Mouse (Mus musculus) cerebellum, postnatal 4 days (tissue): ENCODE results near the gene Dst.

ENCODE experiments used
- DNase-seq, 2 experiments: peaks; one replicate each; pipeline ENCODE4 v3.0.0; 2022; ENCODE audit warnings: low spot score in 2 of 2, mixed read lengths in 1 of 2

Dst gene

DNA sequence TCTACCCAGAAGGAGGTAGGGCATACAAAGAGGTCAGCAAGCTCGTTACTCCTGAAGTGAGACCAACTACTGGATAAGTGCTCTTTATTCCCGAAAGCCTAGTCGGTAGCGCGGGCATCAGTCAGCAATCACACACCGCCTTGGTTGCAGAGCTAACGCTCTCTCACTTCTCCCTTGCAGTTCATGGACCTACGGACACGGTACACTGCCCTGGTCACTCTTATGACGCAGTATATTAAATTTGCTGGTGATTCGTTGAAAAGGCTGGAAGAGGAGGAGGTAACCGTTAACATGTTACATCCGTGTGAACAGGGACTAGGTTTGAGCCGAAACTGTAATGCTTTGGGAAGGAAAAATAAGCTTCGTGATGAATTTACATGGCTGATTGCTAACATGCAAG is 266.5 kb downstream of the Dst start:
- DNase-seq = no peak

DNA sequence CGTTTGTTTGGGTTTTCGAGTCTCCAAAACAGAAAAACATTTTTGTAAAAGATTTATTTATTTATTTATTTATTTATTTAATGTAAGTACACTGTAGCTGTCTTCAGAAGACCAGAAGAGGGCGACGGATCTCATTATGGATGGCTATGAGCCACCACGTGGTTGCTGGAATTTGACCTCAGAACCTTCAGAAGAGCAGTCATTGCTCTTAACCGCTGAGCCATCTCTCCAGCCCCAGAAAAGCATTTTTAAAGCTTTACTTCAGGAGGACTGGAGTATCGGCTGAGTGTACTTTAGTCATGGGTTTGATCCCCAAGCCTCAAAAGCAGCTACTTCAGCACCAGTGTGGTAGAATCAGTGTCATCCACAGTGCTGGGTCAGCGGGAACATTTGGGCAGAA is 266.9 kb downstream of the Dst start:
- DNase-seq = no peak

DNA sequence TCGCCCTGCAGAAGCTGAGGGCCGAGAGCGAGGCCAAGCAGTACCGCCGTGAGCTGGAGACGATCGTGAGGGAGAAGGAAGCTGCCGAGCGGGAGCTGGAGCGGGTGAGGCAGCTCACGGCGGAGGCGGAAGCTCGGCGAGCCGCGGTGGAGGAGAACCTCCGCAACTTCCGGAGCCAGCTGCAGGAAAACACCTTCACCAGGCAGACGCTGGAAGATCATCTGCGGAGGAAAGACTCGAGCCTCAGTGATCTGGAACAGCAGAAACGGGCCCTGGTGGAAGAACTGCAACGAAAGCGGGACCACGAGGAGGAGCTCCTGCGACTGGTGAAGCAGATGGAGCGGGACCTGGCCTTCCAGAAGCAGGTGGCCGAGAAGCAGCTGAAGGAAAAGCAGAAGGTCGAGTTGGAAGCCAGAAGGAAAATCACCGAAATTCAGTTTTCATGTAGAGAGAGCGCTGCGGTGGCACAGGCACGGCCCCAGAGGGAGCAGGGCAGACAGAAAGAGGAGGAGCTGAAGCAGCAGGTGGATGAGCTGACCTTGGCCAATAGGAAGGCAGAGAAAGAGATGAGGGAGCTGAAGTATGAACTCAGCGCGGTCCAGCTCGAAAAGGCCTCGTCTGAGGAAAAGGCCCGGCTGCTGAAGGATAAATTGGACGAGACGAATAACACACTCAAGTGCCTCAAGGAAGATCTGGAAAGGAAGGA is 270.1 kb downstream of the Dst start:
- no peak for DNase-seq

DNA sequence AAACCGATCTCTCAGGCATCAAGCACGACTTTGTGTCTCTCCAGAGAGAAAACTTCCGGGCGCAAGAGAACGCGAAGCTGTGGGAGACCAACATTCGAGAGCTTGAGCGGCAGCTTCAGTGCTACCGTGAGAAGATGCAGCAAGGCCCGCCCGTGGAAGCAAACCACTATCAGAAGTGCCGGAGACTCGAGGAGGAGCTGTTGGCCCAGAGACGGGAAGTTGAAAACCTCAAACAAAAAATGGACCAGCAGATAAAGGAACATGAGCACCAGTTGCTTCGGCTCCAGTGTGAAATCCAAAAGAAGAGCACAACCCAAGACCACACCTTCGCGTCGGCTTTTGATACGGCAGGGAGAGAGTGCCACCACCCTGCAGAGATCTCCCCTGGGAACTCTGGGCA is 271.7 kb downstream of the Dst start:
- no peak for DNase-seq

DNA sequence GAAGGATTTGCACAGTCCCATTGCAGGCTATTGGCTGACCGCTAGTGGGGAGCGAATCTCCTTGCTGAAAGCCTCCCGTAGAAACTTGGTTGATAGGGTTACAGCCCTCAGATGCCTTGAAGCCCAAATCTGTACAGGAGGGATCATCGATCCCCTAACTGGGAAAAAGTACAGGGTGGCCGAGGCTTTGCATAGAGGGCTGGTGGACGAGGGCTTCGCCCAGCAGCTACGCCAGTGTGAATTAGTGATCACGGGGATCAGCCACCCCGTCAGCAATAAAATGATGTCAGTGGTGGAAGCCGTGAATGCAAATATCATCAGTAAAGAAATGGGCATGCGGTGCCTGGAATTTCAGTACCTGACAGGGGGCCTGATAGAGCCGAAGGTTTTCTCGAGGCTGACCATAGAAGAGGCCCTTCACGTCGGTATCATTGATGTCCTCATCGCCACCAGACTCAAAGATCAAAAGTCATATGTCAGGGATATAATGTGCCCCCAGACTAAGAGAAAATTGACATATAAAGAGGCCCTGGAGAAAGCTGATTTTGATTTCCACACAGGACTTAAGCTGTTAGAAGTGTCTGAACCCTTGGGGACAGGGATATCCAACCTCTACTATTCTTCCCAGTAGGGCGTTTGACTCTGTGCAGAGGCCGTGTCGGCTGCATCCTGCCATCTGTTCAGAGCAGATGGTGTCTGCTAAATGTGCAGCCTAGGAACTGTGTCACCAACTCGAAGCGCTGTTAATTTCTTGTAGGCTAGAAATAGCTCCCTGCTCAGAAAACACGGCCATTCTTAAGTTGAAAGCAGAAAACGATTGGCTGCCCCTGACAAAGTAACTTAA is 274.6 kb downstream of the Dst start:
- peak in 1 of 2 experiments; percentile 55 for DNase-seq

DNA sequence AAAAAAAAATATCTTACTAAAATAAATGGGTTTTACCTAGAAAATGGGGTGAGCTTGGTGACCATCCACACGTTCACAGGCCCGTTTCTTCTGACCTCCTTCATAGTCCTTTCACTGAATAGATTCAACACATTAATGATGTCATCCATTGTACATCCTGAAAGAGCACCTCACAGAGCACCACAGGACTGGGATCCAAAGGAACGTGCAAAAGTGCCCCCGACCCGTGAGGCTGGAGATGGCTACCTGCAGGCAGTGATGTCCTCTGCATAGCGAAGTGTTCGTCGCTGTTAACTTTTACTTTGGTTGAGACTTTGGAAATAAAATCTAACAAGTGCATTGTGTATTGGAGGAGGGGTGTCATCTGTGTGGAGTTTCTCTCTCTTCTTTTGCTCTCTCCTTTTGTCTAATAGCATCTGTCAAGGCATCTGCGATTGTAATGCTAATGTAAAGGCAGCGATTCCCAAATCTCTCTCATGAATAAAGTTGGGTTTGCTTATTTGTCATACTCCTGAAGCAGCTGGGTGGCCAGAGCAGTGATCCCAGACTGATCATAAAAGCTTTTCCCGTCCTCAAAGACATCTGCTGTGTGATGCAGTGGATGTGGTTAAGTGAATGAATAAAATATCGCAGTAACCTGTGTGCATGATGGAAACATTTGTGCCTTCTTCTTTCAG is 275.4 kb downstream of the Dst start:
- DNase-seq = no peak

DNA sequence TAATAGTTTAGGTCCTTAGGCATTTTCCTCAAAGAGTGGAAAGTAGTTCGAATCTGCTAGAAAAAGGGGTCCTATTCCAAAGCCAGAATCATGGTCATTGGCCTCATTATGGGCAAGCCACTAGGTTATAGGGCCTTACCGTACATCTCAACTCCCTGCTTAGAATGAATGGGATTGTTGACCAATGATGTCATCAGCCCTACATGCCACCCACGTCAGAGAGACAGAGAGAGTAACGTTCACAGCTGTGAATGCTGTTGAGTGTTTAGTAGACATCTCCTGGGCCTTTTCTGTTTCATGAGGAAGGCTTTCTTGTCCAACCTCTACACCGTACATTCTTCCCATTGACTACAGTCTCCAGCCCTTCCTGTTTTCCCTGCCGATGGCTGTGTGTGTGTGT is 276.2 kb downstream of the Dst start:
- no peak for DNase-seq

DNA sequence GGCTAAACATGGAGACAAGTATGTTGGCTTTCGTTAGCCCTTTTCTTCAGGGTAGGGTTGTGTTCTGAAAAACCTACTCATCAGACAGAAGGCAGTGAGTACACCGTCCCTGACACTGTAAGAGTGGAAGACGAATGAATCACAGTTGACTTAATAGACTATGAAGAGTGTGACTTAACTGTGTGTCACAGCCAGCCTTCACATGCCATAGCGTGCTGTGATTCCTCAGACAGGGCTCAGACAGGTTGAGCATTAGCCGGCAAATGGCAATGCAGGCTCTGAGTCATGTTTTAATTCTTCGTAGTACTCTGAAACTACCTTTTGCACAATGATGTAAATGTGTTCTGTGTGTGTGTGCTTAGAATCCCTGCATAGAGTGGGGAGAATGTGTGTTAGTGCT is 278.0 kb downstream of the Dst start:
- no peak for DNase-seq

DNA sequence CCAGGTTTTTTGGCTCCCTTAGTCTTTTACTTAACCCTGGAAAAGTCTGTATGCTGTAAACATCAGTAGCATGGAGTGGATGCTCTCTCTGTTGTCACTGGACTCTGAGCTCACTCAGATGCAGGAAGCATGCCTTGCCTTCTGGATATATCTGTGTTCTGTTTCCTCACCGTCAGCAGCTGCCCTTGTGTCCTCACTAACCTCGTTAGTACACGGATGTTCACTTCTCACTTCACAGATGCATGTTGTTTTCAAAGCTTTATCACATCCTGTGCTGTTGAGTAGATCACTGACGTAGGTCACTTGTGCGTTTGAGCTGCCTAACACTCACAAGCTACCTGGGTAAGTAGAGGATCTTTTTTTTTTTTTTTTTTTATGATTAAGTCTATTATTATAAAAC is 279.5 kb downstream of the Dst start:
- no peak for DNase-seq

DNA sequence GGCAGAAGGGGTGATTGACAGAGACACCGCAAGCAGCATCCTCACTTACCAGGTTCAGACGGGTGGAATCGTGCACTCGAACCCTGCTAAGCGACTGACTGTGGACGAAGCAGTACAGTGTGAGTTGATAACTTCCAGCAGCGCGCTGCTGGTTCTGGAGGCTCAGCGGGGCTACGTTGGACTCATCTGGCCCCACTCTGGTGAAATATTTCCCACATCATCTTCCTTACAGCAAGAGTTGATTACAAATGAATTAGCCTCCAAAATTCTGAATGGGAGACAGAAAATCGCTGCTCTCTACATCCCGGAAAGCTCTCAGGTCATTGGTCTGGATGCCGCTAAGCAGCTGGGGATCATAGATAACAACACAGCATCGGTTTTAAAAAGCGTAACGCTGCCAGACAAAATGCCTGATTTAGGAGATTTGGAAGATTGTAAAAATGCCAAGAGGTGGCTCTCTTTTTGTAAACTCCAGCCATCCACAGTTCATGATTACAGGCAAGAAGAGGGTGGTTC is 280.8 kb downstream of the Dst start:
- DNase-seq = no peak

DNA sequence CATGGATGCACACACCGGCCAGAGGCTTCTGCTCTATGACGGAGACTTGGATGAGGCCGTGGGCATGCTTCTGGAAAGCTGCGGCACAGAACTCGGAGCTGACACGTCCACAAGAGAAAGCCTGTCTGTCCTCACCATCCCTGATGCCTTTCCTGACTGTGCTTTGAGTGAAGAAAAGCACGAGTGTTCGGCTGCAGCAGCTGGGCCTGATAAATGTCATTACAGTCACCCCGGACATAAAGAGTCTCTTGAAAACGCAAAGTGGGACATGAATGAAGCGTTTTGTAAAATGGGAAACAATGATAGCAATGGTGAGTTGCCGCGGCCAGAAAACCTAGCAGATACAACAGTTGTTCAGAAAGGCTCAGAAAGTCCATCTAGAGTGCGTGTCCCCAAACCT is 281.3 kb downstream of the Dst start:
- no peak for DNase-seq

DNA sequence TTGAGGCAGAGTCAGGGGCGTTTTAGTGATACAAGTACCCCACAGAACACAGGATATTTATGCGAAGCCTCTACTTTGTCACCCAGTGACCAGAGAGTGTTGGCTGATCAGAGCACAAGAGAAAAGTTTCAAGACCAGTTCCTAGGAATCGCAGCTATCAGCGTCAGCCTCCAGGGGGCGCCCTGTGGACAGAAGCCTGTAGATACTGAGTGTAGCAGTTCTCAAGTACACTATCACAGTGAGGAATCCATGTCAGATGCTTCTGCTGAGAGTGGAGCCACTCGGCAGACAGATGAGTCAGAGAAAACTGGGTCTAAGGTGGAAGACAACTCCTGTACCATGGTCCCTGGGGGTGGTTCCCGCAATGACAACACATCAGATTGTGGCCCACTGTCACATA is 281.9 kb downstream of the Dst start:
- peak; percentile 39 to 50 for DNase-seq

DNA sequence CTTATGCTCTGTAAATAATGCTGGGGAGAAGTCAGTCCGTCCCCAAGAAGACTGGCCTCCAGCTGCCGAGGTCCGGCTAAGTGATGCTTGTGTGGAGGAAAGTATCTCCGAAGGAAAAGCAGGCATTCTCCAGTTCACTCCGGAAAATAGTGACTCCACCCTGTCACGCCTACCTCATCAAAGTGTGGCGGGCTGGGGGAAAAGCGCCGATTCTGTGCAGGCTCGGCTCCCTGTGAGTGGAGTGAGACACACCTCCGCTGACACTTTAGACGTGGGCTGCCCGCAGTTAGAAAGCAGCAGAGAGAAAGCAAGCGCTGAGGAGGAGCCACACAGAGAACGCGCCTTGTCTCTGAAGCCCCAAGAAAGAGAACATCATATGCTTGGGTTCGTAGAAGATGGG is 284.1 kb downstream of the Dst start:
- no peak for DNase-seq

DNA sequence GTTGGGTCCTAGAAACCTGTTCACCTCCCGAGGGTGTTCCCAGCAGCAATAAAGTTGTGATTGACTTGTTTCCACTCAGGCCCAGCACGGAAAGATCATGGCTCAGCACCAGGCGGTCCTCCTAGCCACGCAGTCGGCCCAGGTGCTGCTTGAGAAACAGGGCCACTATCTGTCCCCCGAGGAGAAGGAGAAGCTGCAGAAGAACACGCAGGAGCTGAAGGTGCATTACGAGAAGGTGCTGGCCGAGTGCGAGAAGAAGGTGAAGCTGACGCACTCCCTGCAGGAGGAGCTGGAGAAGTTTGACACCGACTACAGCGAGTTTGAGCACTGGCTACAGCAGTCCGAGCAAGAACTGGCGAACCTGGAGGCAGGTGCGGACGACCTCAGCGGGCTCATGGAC is 292.8 kb downstream of the Dst start:
- DNase-seq = no peak

DNA sequence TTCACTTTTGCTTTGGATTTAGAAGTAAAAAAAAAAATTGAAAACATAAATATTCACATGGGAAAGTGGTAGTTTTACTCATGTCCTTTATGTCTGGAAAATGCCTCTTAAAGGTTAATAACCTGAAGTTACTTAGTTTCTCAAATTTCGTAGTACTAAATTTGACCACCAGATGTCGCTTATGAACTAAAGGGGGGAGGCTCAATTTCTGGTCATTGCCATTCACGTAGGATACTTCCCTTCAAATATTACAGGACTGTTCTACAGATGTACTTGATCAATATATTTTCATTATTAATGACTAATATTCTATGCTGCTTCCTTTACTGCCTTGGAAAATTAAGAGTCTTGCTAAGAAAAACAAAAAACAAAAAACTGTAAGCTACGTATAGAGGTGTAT is 293.5 kb downstream of the Dst start:
- no peak for DNase-seq

DNA sequence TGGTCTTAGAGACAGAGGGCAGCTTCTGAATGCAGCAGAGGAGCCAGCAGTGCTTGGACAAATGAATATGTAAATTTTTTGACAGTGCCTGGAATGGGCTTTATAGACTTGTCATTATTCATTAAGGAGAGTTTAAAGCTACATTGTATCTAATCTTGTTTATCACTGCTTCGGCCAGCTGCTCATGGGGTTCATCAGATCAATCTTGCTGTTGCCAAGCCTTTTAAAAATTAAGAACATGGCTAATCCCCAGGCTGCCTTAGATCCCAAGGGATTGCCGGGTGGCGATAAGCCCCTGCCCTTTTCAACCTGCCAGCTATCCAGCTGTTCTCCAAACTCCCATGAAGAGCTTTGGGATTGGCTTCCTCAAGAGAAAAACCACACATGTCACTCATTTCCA is 303.7 kb downstream of the Dst start:
- no peak for DNase-seq

DNA sequence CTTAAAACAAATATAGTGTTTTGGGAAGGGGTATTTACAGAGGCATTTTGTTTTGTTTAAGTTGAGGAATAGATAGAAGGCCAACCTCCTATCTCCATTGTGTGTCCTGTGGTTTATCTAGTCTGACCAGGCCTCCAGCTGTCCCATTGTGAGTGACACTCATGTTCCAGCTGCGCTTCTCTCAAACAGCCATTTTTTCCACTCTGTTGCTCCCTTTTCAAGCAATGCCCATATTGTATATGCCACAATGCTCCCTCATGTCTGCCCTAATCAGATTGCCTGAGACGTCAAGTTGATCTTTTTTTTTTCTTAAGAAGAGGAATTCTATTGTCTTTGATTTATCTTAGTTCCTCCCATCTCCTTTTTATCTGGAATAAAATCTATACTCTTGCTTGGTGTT is 308.4 kb downstream of the Dst start:
- DNase-seq = no peak

DNA sequence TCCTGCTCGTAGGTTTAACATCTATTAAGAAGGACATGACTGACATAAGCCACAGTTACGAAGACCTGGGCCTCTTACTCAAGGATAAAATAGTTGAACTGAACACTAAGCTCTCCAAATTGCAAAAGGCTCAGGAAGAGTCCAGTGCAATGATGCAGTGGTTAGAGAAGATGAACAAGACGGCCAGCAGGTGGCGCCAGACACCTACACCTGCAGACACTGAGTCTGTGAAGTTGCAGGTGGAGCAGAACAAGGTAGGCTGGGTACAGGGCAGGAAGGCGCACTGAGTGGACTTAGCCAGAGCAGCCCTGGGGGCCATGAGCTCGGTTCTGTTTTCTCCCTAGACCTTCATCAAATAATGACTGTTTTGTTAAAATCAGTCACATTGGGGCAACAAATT is 310.3 kb downstream of the Dst start:
- peak; percentile 61 to 75 for DNase-seq

DNA sequence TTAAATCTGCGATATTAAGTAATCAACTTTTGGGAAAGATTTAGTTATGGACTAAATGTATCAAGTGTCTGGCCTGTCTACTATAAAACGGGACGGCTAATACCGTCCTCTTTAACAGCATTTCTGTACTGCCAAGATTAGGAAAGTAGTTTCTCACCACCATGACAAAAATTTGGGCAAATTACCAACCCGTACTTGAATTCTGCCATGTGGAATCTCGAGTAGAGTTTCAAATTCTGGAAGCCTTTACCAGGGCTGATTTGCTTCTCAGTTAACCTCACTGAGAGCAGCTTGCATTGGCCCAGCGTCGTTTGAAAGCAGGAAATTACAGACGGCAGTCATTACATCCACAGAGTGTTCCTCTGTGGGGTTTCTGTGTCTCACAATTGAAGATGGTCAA is 310.8 kb downstream of the Dst start:
- DNase-seq = no peak

DNA sequence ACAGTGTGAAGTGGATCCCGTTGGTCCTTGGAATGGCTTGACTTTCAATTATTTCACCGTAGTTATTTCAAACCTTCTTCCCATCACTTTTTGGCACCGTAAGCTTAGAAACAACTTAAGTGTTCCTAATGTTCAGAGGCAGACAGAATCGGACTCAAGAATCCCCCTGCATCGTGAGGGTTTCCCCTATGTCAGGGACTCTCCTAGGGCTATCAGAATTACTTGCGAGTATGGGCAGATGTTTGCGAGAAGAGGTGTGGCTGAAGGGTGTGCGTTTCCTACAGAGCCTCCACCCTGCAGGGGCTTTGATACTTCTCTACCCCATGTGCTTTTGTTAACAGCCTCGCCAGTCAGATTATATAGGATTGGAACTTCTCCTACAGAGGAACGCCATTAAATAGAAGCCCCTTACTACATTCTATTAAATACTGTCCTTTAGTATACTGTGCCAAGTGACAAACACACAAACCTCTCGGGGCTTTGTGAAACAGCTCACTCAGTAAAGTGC is 312.1 kb downstream of the Dst start:
- no peak for DNase-seq

DNA sequence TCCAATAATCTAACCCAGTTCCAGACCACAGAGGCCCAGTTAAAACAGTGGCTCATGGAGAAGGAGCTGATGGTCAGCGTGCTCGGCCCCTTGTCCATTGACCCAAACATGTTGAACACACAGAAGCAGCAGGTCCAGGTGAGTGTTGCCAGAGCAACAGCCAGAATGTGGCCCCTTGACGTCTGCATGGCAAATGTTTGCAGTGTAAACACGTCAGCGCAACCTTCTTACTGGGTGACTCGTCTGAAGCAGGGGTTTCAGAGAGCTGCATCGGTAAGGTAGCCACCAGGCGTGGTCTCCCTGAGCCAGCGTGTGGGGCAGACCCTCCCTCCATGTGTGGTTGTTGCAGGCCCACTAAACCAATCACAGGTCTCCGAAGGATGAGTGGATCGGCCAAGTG is 315.8 kb downstream of the Dst start:
- DNase-seq = no peak

DNA sequence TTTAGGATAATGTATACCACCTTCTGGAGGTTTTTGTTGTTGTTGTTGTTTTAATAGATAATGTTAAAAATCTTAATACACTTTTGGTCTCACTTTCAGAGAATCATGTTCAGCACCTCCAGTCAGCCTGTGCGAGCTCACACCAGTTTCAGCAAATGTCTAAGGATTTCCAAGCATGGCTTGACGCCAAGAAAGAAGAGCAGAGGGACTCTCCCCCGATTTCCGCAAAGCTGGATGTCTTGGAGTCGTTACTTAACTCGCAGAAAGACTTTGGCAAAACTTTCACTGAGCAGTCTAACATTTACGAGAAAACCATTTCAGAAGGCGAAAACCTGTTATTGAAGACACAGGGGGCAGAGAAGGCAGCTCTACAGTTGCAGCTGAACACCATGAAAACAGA is 319.7 kb downstream of the Dst start:
- DNase-seq = no peak
